Mouse (Mus musculus) liver, embryonic 11.5 days (tissue): ENCODE data around the gene Kctd11. TPM values are rescaled to one million over a fixed set of nuclear protein-coding genes. Genes with fewer than 3 reads are reported as not detected.
A peak's percentile ranks its signal among the peaks of the same experiment; 100 is the strongest.

ENCODE experiments used
- ATAC-seq: fragments of 200-750 bp; cut with Nextera tagmentation; replicated peaks from 2 replicates; pipeline ENCODE4 v1.8.0; 2017; ENCODE audit warnings: moderate number of reproducible peaks, mild to moderate bottlenecking, moderate TSS enrichment, moderate library complexity; ENCODE audit not compliant: low FRiP score
- DNase-seq: peaks from one replicate; pipeline ENCODE4 v3.0.0-alpha.2; 2017; ENCODE audit warnings: low spot score
- H3K27ac ChIP-seq: fragments of 300-500 bp; sonication (generic); 2 replicates; pipeline ENCODE4 v1.5.1; 2014; ENCODE audit warnings: mild to moderate bottlenecking, low read depth, low read length, control low read depth
- H3K27me3 ChIP-seq: fragments of 300-500 bp; sonication (generic); replicated peaks from 2 replicates; pipeline ENCODE4 v1.6.1; 2014; ENCODE audit warnings: low read length, mixed read lengths; ENCODE audit not compliant: control insufficient read depth, insufficient read depth
- H3K36me3 ChIP-seq: fragments of 300-500 bp; sonication (generic); 2 replicates; pipeline ENCODE4 v1.6.1; 2014; ENCODE audit warnings: mild to moderate bottlenecking, low read length, moderate library complexity, mixed read lengths; ENCODE audit not compliant: control insufficient read depth, insufficient read depth
- H3K4me1 ChIP-seq: fragments of 300-500 bp; sonication (generic); replicated peaks from 2 replicates; pipeline ENCODE4 v1.6.1; 2014; ENCODE audit warnings: low read length, mixed read lengths; ENCODE audit not compliant: control insufficient read depth, insufficient read depth
- H3K4me2 ChIP-seq: fragments of 300-500 bp; sonication (generic); 2 replicates; pipeline ENCODE4 v1.6.1; 2014; ENCODE audit warnings: mild to moderate bottlenecking, control low read depth, moderate library complexity
- H3K4me3 ChIP-seq: fragments of 300-500 bp; sonication (generic); 2 replicates; pipeline ENCODE4 v1.5.1; 2014; ENCODE audit warnings: low read depth, low read length, control low read depth
- H3K9ac ChIP-seq: fragments of 300-500 bp; sonication (generic); 2 replicates; pipeline ENCODE4 v1.6.1; 2014; ENCODE audit warnings: low read depth, low read length, control low read depth
- H3K9me3 ChIP-seq: fragments of 300-500 bp; sonication (generic); 2 replicates; pipeline ENCODE4 v1.6.1; 2016; ENCODE audit warnings: low read length, inconsistent platforms, mixed read lengths; ENCODE audit not compliant: control insufficient read depth
- WGBS: fragments of 180-500 bp; shearing (Covaris S2); extraction: QIAGEN DNeasy Blood & Tissue Kit; methylation state at CpG from one replicate; pipeline ENCODE4 v1.1.7; 2014; 5-methylcytosine and 5-hydroxymethylcytosine counted together
- polyA plus RNA-seq: library from polyadenylated mRNA; unstranded; fragments of >200 nt; fragmentation: Nextera tagmentation; extraction: Ambion mirVana; gene quantifications from 2 replicates; pipeline ENCODE4 v1.2.1, GENCODE M21; 2014

Kctd11 gene
- polyA plus RNA-seq, 1 experiment from 2014 or later = 3.6 TPM

DNA sequence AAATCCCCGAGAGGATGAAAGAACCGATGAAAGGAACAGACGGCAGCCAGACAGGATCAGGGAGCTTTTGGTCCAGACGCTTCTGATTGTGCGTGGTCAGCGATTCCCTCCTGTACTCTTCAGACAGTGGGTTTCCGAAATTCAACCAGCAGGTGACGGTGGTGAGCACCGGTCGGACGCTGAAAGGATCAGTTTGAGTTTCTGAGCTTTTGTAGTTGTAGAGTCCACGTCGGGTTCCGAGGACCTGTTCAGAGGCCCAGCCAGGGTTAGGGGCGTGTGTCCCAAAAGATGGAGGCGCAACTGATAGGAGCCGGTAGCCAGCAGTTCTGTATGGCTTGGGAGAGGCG, 727 bp downstream of the Kctd11 start:
- WGBS = under 1% methylated on average over 18 of the region's 18 CpGs
- H3K36me3 ChIP-seq = no peaks in the 10 kb centered on the region
- peak overlapping the region; percentile 63 for H3K4me3 ChIP-seq
- no peaks in the 10 kb centered on the region for H3K9me3 ChIP-seq
- DNase-seq (peak; percentile 85), ATAC-seq (peak; percentile 46)
- no peaks in the 10 kb centered on the region for H3K27me3 ChIP-seq
- H3K9ac ChIP-seq = peak overlapping the region; percentile 80
- peak overlapping the region; percentile 99 for H3K4me2 ChIP-seq
- peaks cover 57% of the 10 kb centered on the region for H3K4me1 ChIP-seq
- peak overlapping the region; percentile 92 for H3K27ac ChIP-seq

DNA sequence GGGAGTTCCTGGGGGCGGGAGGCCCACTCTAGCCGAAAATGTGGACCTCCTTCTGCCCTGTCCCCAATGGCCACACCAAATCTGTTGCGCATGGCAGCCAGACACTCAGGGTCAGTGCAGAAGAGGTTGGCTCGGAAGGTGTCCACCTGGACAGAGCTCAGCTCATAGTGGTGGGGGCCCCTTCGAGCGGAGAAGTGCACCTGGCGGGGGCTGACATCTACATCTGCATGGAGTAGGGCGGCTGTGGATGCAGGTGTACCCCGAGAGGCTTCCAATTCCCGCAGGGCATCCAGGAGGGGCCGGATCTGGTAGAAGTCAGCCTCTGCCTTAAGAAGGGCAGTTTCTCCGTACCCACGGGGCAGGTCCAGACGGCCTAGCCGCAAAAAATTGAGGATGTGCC, 1.5 kb downstream of the Kctd11 start:
- Histone ChIP-seq H3K4me1 (peaks cover 57% of the 10 kb centered on the region), H3K9ac (peak overlapping the region; percentile 80), H3K4me2 (peak overlapping the region; percentile 99), H3K36me3 (no peaks in the 10 kb centered on the region), H3K9me3 (no peaks in the 10 kb centered on the region), H3K27ac (peak overlapping the region; percentile 92), H3K27me3 (no peaks in the 10 kb centered on the region), H3K4me3 (peak overlapping the region; percentile 63)
- no peak for ATAC-seq
- WGBS = 61% methylated on average over 15 of the region's 15 CpGs
- no peak for DNase-seq

- Histone ChIP-seq H3K9me3 (no peaks in the 10 kb centered on the region), H3K27ac (peak overlapping the region; percentile 92), H3K4me3 (peak overlapping the region; percentile 63), H3K36me3 (no peaks in the 10 kb centered on the region), H3K27me3 (no peaks in the 10 kb centered on the region), H3K4me1 (peaks cover 57% of the 10 kb centered on the region), H3K9ac (peak overlapping the region; percentile 15), H3K4me2 (peak overlapping the region; percentile 99)
- ATAC-seq (peak; percentile 79), DNase-seq (no peak)
- WGBS = 50% methylated on average over 6 of the region's 6 CpGs
Observed at GRCm38 (mm10) chr11:69878952-69879351, 2.3 kb downstream of the Kctd11 start.

GRCm38 (mm10) chr11:69878399-69878798, 2.8 kb downstream of the Kctd11 start:
- peak overlapping the region; percentile 92 for H3K27ac ChIP-seq
- peak overlapping the region; percentile 99 for H3K4me2 ChIP-seq
- peak overlapping the region; percentile 63; the same call in 1 of the 2 replicates for H3K4me3 ChIP-seq
- peaks cover 57% of the 10 kb centered on the region for H3K4me1 ChIP-seq
- no peak for DNase-seq
- ATAC-seq = no peak
- no peaks in the 10 kb centered on the region for H3K9me3 ChIP-seq
- H3K36me3 ChIP-seq = no peaks in the 10 kb centered on the region
- 84% methylated on average over 3 of the region's 3 CpGs for WGBS
- peak overlapping the region; percentile 25; the same call in 1 of the 2 replicates for H3K9ac ChIP-seq
- no peaks in the 10 kb centered on the region for H3K27me3 ChIP-seq

DNA sequence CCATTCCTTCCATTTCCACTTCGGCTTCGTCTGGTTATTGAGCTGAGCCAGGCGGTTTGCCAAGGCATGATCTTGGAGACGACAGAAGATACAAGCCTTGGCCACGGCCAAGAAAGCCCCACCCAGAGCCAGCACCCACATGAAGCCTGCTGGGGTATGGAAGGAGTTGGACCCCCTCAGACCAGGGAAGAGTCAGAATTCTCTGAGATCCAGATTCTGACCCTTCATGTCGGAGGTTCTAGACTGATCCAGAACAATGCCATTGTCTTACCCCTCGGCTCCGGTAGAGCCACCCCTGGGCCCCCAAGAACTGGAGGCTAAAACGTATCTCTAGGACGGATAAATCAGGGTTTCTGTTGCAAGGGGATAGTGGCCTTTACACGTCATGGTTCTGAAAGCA, 3.3 kb downstream of the Kctd11 start, which contains the start of gene Tmem95:
Gene Tmem95, minus strand, starts transcription at position 141 of the 400 bp plus-strand sequence.
- Histone ChIP-seq H3K9ac (peak within 1 kb of the TSS; percentile 25; the same call in 1 of the 2 replicates), H3K4me3 (peak within 1 kb of the TSS; percentile 63), H3K36me3 (no peaks in the 10 kb centered on the region), H3K27me3 (no peaks in the 10 kb centered on the region), H3K4me2 (peak within 1 kb of the TSS; percentile 99), H3K9me3 (no peaks in the 10 kb centered on the region), H3K27ac (peak within 1 kb of the TSS; percentile 92), H3K4me1 (peaks cover 57% of the 10 kb centered on the region)
- WGBS = 89% methylated on average over 11 of the region's 11 CpGs
- DNase-seq (no peak), ATAC-seq (no peak)

GRCm38 (mm10) chr11:69876867-69877266, 4.3 kb downstream of the Kctd11 start:
- no peaks in the 10 kb centered on the region for H3K36me3 ChIP-seq
- H3K9ac ChIP-seq = no peak overlapping the region
- H3K4me1 ChIP-seq = peaks cover 57% of the 10 kb centered on the region
- H3K27ac ChIP-seq = 0 out of 2 replicates have a peak overlapping the region, but pooled peaks have one; percentile 21
- no peak overlapping the region for H3K4me3 ChIP-seq
- no peaks in the 10 kb centered on the region for H3K27me3 ChIP-seq
- no peaks in the 10 kb centered on the region for H3K9me3 ChIP-seq
- H3K4me2 ChIP-seq = peak overlapping the region; percentile 51
- peak; percentile 48 for ATAC-seq
- DNase-seq = peak; percentile 83
- 1% methylated on average over 12 of the region's 12 CpGs for WGBS

- Histone ChIP-seq H3K36me3 (no peaks in the 10 kb centered on the region), H3K4me2 (no peak overlapping the region; the same call in 1 of the 2 replicates), H3K4me1 (peaks cover 51% of the 10 kb centered on the region), H3K27ac (no peak overlapping the region), H3K9me3 (no peaks in the 10 kb centered on the region), H3K27me3 (no peaks in the 10 kb centered on the region), H3K4me3 (no peak overlapping the region), H3K9ac (no peak overlapping the region)
- WGBS = 41% methylated on average over 7 of the region's 7 CpGs
- ATAC-seq (no peak), DNase-seq (no peak)
Observed at GRCm38 (mm10) chr11:69876186-69876585, 5.0 kb downstream of the Kctd11 start.

DNA sequence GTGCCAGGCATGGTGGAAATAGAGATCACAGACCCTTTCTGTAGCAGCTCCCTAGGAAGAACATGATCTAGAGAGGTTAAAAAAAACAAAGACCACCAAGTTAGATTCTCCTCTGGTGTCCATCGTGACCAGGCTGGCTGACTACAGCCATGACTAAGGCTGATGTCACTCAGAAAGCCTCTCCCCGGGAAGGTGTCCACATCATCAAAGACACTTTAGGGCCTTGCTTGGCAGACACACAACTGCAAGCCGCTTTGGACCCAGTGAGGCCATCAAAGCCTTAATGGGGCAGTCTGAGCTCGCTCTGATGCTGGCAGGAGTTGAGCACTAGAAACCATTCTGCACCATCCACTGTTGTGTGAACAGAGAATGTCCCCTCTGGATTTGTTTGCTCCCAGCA, 8.8 kb downstream of the Kctd11 start:
- ATAC-seq (no peak), DNase-seq (no peak)
- H3K27ac ChIP-seq = no peak overlapping the region
- no peaks in the 10 kb centered on the region for H3K9me3 ChIP-seq
- H3K4me3 ChIP-seq = no peak overlapping the region
- H3K4me2 ChIP-seq = no peak overlapping the region
- H3K9ac ChIP-seq = no peak overlapping the region
- 82% methylated on average over 4 of the region's 4 CpGs for WGBS
- peaks cover 17% of the 10 kb centered on the region for H3K4me1 ChIP-seq
- no peaks in the 10 kb centered on the region for H3K36me3 ChIP-seq
- H3K27me3 ChIP-seq = no peaks in the 10 kb centered on the region

DNA sequence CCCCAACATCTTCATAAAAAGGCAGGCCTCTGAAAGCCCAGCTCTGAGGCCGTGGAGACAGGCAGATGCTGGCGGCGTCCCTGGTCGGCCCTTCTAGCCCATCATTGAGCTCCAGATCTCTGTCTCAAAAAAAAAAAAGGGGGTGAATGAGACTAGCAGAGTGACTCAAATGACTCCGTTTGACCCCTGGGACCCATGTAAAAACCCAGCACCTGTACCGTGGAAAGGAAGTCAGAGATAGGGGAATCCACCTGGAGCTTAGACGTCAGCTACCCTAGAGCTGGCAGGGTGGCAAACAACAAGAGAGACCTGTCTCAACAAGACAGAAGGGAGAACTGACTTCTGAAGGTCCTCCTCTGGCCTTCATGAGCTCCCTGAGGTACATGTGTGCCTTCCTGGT, 9.4 kb downstream of the Kctd11 start:
- Histone ChIP-seq H3K4me3 (no peak overlapping the region), H3K9ac (no peak overlapping the region), H3K4me2 (no peak overlapping the region), H3K27me3 (no peaks in the 10 kb centered on the region), H3K4me1 (peaks cover 11% of the 10 kb centered on the region), H3K27ac (no peak overlapping the region), H3K9me3 (no peaks in the 10 kb centered on the region), H3K36me3 (no peaks in the 10 kb centered on the region)
- 84% methylated on average over 7 of the region's 7 CpGs for WGBS
- ATAC-seq (no peak), DNase-seq (no peak)
